Comparison of ENCODE assay signal across 8 mouse cellular contexts in genomic region chr4:116684665-116685064, GRCm38 (mm10). TPM values are rescaled to one million over a fixed set of nuclear protein-coding genes. Genes with fewer than 3 reads are reported as not detected.
DNase-seq lines count a peak whose midpoint lies in the region; ATAC-seq and TF ChIP-seq lines count a peak whose summit lies in the region.

No protein-coding gene starts in this region.

- H3K4me3 ChIP-seq in heart, embryonic 15.5 days = peak overlapping the region; percentile 86
- peak overlapping the region in 1 of 2 experiments; percentile 47; a peak in 2 of 4 replicates for H3K4me3 ChIP-seq in ES-E14 (ENCODE audit: insufficient read depth in 1 of 2, low read depth in 1 of 2, low read length in 2 of 2, poor library complexity in 1 of 2, severe bottlenecking in 1 of 2)
- peak overlapping the region; percentile 57; the same call in 1 of the 2 replicates for H3K4me3 ChIP-seq in forebrain, postnatal 0 days (ENCODE audit: low read depth, low read length)
- no peak overlapping the region for H3K4me3 ChIP-seq in liver, postnatal 0 days (ENCODE audit: low read depth, low read length)

- WGBS in heart, embryonic 15.5 days = 72% methylated on average over 2 of the region's 2 CpGs
- 69% methylated on average over 2 of the region's 2 CpGs for WGBS in forebrain, postnatal 0 days
- 53% methylated on average over 2 of the region's 2 CpGs for WGBS in liver, postnatal 0 days (ENCODE audit: insufficient replicate concordance)

- TF ChIP-seq CTCF in forebrain, postnatal 0 days (IDR thresholded peaks at IDR 0.05; ENCODE audit: low read depth) = no peak
- TF ChIP-seq CTCF in liver, postnatal 0 days (IDR thresholded peaks at IDR 0.05; ENCODE audit: low read depth) = no peak

- no peaks in the 10 kb centered on the region for H3K27me3 ChIP-seq in heart, embryonic 15.5 days
- H3K27me3 ChIP-seq in forebrain, postnatal 0 days (ENCODE audit: insufficient read depth, low read length) = no peaks in the 10 kb centered on the region
- H3K27me3 ChIP-seq in liver, postnatal 0 days (ENCODE audit: insufficient read depth, low read length) = no peaks in the 10 kb centered on the region

- H3K9ac ChIP-seq in heart, embryonic 15.5 days = 0 out of 2 replicates have a peak overlapping the region, but pooled peaks have one; percentile 90
- H3K9ac ChIP-seq in ES-E14 (ENCODE audit: insufficient read depth, low read depth, low read length, poor library complexity, severe bottlenecking) = peak overlapping the region; percentile 84
- H3K9ac ChIP-seq in forebrain, postnatal 0 days = peak overlapping the region; percentile 71
- peak overlapping the region; percentile 65 for H3K9ac ChIP-seq in liver, postnatal 0 days (replicated peaks)

- peak overlapping the region; percentile 76 for H3K4me2 ChIP-seq in heart, embryonic 15.5 days
- peak overlapping the region; percentile 64 for H3K4me2 ChIP-seq in forebrain, postnatal 0 days (ENCODE audit: low read depth)
- H3K4me2 ChIP-seq in liver, postnatal 0 days (ENCODE audit: low read depth, low read length) = peak overlapping the region; percentile 78

- no peaks in the 10 kb centered on the region for H3K9me3 ChIP-seq in heart, embryonic 15.5 days (replicated peaks)
- H3K9me3 ChIP-seq in ES-E14 (ENCODE audit: control insufficient read depth, insufficient read depth, low read depth, low read length) = no peaks in the 10 kb centered on the region
- no peaks in the 10 kb centered on the region for H3K9me3 ChIP-seq in forebrain, postnatal 0 days (ENCODE audit: low read length)
- no peaks in the 10 kb centered on the region for H3K9me3 ChIP-seq in liver, postnatal 0 days (ENCODE audit: low read length)

- no peak for ATAC-seq in heart, embryonic 15.5 days (replicated peaks; ENCODE audit: insufficient number of reproducible peaks, insufficient read depth, low FRiP score, low read depth)
- no peak for ATAC-seq in forebrain, postnatal 0 days
- no peak for ATAC-seq in liver, postnatal 0 days

- H3K4me1 ChIP-seq in heart, embryonic 15.5 days (replicated peaks) = peaks cover 22% of the 10 kb centered on the region
- H3K4me1 ChIP-seq in ES-E14 (ENCODE audit: control insufficient read depth in 2 of 2, insufficient read depth in 2 of 2, low read length in 2 of 2, poor library complexity in 1 of 2) = peaks cover 3 to 5% of the 10 kb centered on the region in 2 experiments; a peak in 2 of 4 replicates
- peaks cover 6% of the 10 kb centered on the region; the same call in 1 of the 2 replicates for H3K4me1 ChIP-seq in forebrain, postnatal 0 days (ENCODE audit: insufficient read depth)
- H3K4me1 ChIP-seq in liver, postnatal 0 days (ENCODE audit: insufficient read depth) = peaks cover 24% of the 10 kb centered on the region

- peak overlapping the region; percentile 99 for H3K27ac ChIP-seq in heart, embryonic 15.5 days
- H3K27ac ChIP-seq in ES-E14 (ENCODE audit: insufficient read depth, low read depth, low read length, poor library complexity, severe bottlenecking) = peak overlapping the region; percentile 90
- H3K27ac ChIP-seq in forebrain, postnatal 0 days (ENCODE audit: low read depth, low read length) = peak overlapping the region; percentile 87
- peak overlapping the region; percentile 86 for H3K27ac ChIP-seq in liver, postnatal 0 days (ENCODE audit: low read depth)

- peaks cover 20% of the 10 kb centered on the region for H3K36me3 ChIP-seq in heart, embryonic 15.5 days
- peaks cover 21% of the 10 kb centered on the region for H3K36me3 ChIP-seq in ES-E14 (ENCODE audit: control insufficient read depth, insufficient read depth, low read length, poor library complexity, severe bottlenecking)
- peaks cover 7% of the 10 kb centered on the region; the same call in 1 of the 2 replicates for H3K36me3 ChIP-seq in forebrain, postnatal 0 days (ENCODE audit: insufficient read depth)
- H3K36me3 ChIP-seq in liver, postnatal 0 days (replicated peaks; ENCODE audit: insufficient read depth, low read length) = peaks cover 15% of the 10 kb centered on the region

- no peak for TF ChIP-seq EP300 in liver, postnatal 0 days (IDR thresholded peaks at IDR 0.05; ENCODE audit: low read depth)

- no peak for DNase-seq in heart, postnatal 4 days
- no peak for DNase-seq in ES-E14 (ENCODE audit: low read depth, low spot score)
- DNase-seq in forebrain, postnatal 0 days = no peak
- no peak for DNase-seq in liver, postnatal 0 days
- DNase-seq in cerebellum, postnatal 4 days (ENCODE audit: low spot score in 2 of 2) = no peak
- no peak for DNase-seq in thymus, postnatal 4 days
- no peak for DNase-seq in layer of hippocampus, adult 8-10 months (ENCODE audit: low spot score in 2 of 2)

- in situ Hi-C loops in ES-E14 (cut with MboI; ENCODE audit: low sequenced_read_pairs in 2 of 2, unreplicated experiment in 2 of 2) = no loop called here

TF ChIP-seq in ES-E14, 5 proteins besides CTCF, POLR2A, EP300 and RAD21:
- TF ChIP-seq CHD2 (IDR thresholded peaks at IDR 0.05; ENCODE audit: low read depth, low read length) (no peak), MAFK (IDR thresholded peaks at IDR 0.05; ENCODE audit: insufficient read depth, low read depth, low read length) (no peak)

RNA-seq across cellular contexts. Expression of gene Prdx1, which starts 0.7 kb away (rescaled TPM):
- polyA plus RNA-seq in heart, embryonic 15.5 days (2015; fragmentation: Nextera tagmentation; extraction: Ambion mirVana) = 850 and 967 TPM in 2 replicates
- total RNA-seq in heart, postnatal 4 days (2021) = 100 to 1,000 TPM; 393 to 438 TPM
- 444 and 682 TPM in 2 replicates for total RNA-seq in ES-E14 (2012; rRNA removed)
- total RNA-seq in forebrain, postnatal 0 days (2014; rRNA removed) = 204 and 235 TPM in 2 replicates
- polyA plus RNA-seq in forebrain, postnatal 0 days (2015; fragmentation: Nextera tagmentation; extraction: Ambion mirVana) = 593 and 661 TPM in 2 replicates
- 2,167 and 2,192 TPM in 2 replicates for polyA plus RNA-seq in liver, postnatal 0 days (2015; fragmentation: Nextera tagmentation; extraction: Ambion mirVana)
- total RNA-seq in layer of hippocampus, adult 8-10 months (2022) = 100 to 1,000 TPM; 181 to 205 (median 195) TPM

RNA-seq across cellular contexts. Expression of gene Mmachc, which starts 23.5 kb away (rescaled TPM):
- polyA plus RNA-seq in heart, embryonic 15.5 days (2015; fragmentation: Nextera tagmentation; extraction: Ambion mirVana) = 33.9 and 34.1 TPM in 2 replicates
- 10 to 100 TPM; 26.5 to 32.4 TPM for total RNA-seq in heart, postnatal 4 days (2021)
- 15.8 and 18.7 TPM in 2 replicates for total RNA-seq in ES-E14 (2012; rRNA removed)
- 19.6 and 23.0 TPM in 2 replicates for total RNA-seq in forebrain, postnatal 0 days (2014; rRNA removed)
- polyA plus RNA-seq in forebrain, postnatal 0 days (2015; fragmentation: Nextera tagmentation; extraction: Ambion mirVana) = 16.4 and 21.9 TPM in 2 replicates
- polyA plus RNA-seq in liver, postnatal 0 days (2015; fragmentation: Nextera tagmentation; extraction: Ambion mirVana) = 10.8 and 10.9 TPM in 2 replicates
- total RNA-seq in layer of hippocampus, adult 8-10 months (2022) = 10 to 100 TPM; 15.4 to 20.4 (median 17.5) TPM

RNA-seq across cellular contexts. Expression of gene Ccdc163, which starts 23.6 kb away (rescaled TPM):
- 13.2 and 18.0 TPM in 2 replicates for polyA plus RNA-seq in heart, embryonic 15.5 days (2015; fragmentation: Nextera tagmentation; extraction: Ambion mirVana)
- total RNA-seq in heart, postnatal 4 days (2021) = 10 to 100 TPM; 10.2 to 10.5 TPM
- 18.6 and 21.9 TPM in 2 replicates for total RNA-seq in ES-E14 (2012; rRNA removed)
- 13.2 and 15.2 TPM in 2 replicates for total RNA-seq in forebrain, postnatal 0 days (2014; rRNA removed)
- polyA plus RNA-seq in forebrain, postnatal 0 days (2015; fragmentation: Nextera tagmentation; extraction: Ambion mirVana) = 5.3 and 5.7 TPM in 2 replicates
- polyA plus RNA-seq in liver, postnatal 0 days (2015; fragmentation: Nextera tagmentation; extraction: Ambion mirVana) = 6.1 and 8.4 TPM in 2 replicates
- 1 to 10 TPM; 4.9 to 8.9 (median 6.2) TPM for total RNA-seq in layer of hippocampus, adult 8-10 months (2022)

RNA-seq across cellular contexts. Expression of gene Akr1a1, which starts 33.2 kb away (rescaled TPM):
- polyA plus RNA-seq in heart, embryonic 15.5 days (2015; fragmentation: Nextera tagmentation; extraction: Ambion mirVana) = 501 and 616 TPM in 2 replicates
- total RNA-seq in heart, postnatal 4 days (2021) = 100 to 1,000 TPM; 438 to 466 TPM
- 197 and 262 TPM in 2 replicates for total RNA-seq in ES-E14 (2012; rRNA removed)
- total RNA-seq in forebrain, postnatal 0 days (2014; rRNA removed) = 596 and 675 TPM in 2 replicates
- polyA plus RNA-seq in forebrain, postnatal 0 days (2015; fragmentation: Nextera tagmentation; extraction: Ambion mirVana) = 908 and 1,057 TPM in 2 replicates
- polyA plus RNA-seq in liver, postnatal 0 days (2015; fragmentation: Nextera tagmentation; extraction: Ambion mirVana) = 320 and 321 TPM in 2 replicates
- 100 to 1,000 TPM; 403 to 423 (median 409) TPM for total RNA-seq in layer of hippocampus, adult 8-10 months (2022)

RNA-seq across cellular contexts. Expression of gene Tesk2, which starts 36.1 kb away (rescaled TPM):
- polyA plus RNA-seq in heart, embryonic 15.5 days (2015; fragmentation: Nextera tagmentation; extraction: Ambion mirVana) = 3.0 and 3.1 TPM in 2 replicates
- total RNA-seq in heart, postnatal 4 days (2021) = 1 to 10 TPM; 1.9 to 2.1 TPM
- 15.3 and 20.6 TPM in 2 replicates for total RNA-seq in ES-E14 (2012; rRNA removed)
- total RNA-seq in forebrain, postnatal 0 days (2014; rRNA removed) = 2.6 and 2.9 TPM in 2 replicates
- 1.2 and 1.9 TPM in 2 replicates for polyA plus RNA-seq in forebrain, postnatal 0 days (2015; fragmentation: Nextera tagmentation; extraction: Ambion mirVana)
- polyA plus RNA-seq in liver, postnatal 0 days (2015; fragmentation: Nextera tagmentation; extraction: Ambion mirVana) = 5.8 and 6.2 TPM in 2 replicates
- 1 to 10 TPM; 4.1 to 5.9 (median 4.7) TPM for total RNA-seq in layer of hippocampus, adult 8-10 months (2022)
